Mouse (Mus musculus) stomach, postnatal 0 days (tissue): Measurements from ENCODE around the gene Snd1. TPM values are rescaled to one million over a fixed set of nuclear protein-coding genes. Genes with fewer than 3 reads are reported as not detected.

Experiments used
- ATAC-seq: fragments of 200-750 bp; cut with Nextera tagmentation; 2 replicates; pipeline ENCODE4 v1.8.0; 2017; ENCODE audit not compliant: low FRiP score, low TSS enrichment
- DNase-seq: peaks from one replicate; pipeline ENCODE4 v3.0.0-alpha.2; 2016; ENCODE audit warnings: low spot score
- H3K27ac ChIP-seq: fragments of 300-500 bp; sonication (generic); replicated peaks from 2 replicates; pipeline ENCODE4 v1.5.1; 2014; ENCODE audit warnings: mild to moderate bottlenecking, control low read depth
- H3K27me3 ChIP-seq: fragments of 300-500 bp; sonication (generic); 2 replicates; pipeline ENCODE4 v1.6.1; 2014; ENCODE audit warnings: low read length; ENCODE audit not compliant: control insufficient read depth, insufficient read depth
- H3K36me3 ChIP-seq: fragments of 300-500 bp; sonication (generic); 2 replicates; pipeline ENCODE4 v1.6.1; 2014; ENCODE audit warnings: low read length, mixed read lengths; ENCODE audit not compliant: control insufficient read depth, insufficient read depth
- H3K4me1 ChIP-seq: fragments of 300-500 bp; sonication (generic); replicated peaks from 2 replicates; pipeline ENCODE4 v1.6.1; 2014; ENCODE audit warnings: antibody characterized with exemption; ENCODE audit not compliant: control insufficient read depth, insufficient read depth
- H3K4me2 ChIP-seq: fragments of 300-500 bp; sonication (generic); replicated peaks from 2 replicates; pipeline ENCODE4 v1.6.1; 2014; ENCODE audit warnings: low read depth, mild to moderate bottlenecking, control low read depth, moderate library complexity
- H3K4me3 ChIP-seq: fragments of 300-500 bp; sonication (generic); 2 replicates; pipeline ENCODE4 v1.5.1; 2014; ENCODE audit warnings: low read depth, low read length, control low read depth
- H3K9ac ChIP-seq: fragments of 300-500 bp; sonication (generic); 2 replicates; pipeline ENCODE4 v1.6.1; 2014; ENCODE audit warnings: mild to moderate bottlenecking, low read length, control low read depth, mixed read lengths
- H3K9me3 ChIP-seq: fragments of 300-500 bp; sonication (generic); 2 replicates; pipeline ENCODE4 v1.6.1; 2016; ENCODE audit warnings: low read length; ENCODE audit not compliant: control insufficient read depth
- CTCF ChIP-seq: IDR thresholded peaks from 2 replicates; pipeline ENCODE4 v1.5.1; 2016; ENCODE audit warnings: antibody characterized with exemption, low read depth, mild to moderate bottlenecking, moderate library complexity
- EP300 ChIP-seq: optimal IDR thresholded peaks from 2 replicates; pipeline ENCODE3; 2016; ENCODE audit warnings: antibody characterized with exemption
- WGBS: fragments of 180-500 bp; shearing (Covaris S2); extraction: QIAGEN DNeasy Blood & Tissue Kit; methylation state at CpG from one replicate; pipeline ENCODE4 v1.1.7; 2014; 5-methylcytosine and 5-hydroxymethylcytosine counted together
- polyA plus RNA-seq: library from polyadenylated mRNA; unstranded; fragments of >200 nt; fragmentation: Nextera tagmentation; extraction: Ambion mirVana; gene quantifications from 2 replicates; pipeline ENCODE4 v1.2.1, GENCODE M21; 2015

Snd1 gene
- polyA plus RNA-seq, 1 experiment from 2014 or later = 81.3 TPM

DNA sequence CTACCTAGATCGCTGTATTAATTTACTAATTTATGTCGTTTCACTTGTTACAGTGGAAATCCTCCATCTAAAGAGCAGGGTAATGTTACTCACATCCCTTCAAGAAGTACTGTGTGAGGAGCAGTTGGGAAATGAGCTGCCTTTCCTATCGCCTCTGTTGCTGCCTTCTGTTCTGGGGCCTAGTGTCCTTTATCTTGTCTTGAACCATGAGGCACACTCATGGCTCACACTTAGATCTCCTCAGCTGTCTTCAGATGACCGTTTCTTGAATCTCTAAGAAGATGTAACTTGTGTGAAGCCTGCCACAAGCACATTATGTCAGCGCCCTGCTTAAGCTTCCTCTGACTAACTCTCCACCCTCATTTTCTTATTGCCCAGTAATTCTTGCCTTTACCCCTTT, 147.0 kb downstream of the Snd1 start:
- no peak for TF ChIP-seq EP300
- TF ChIP-seq CTCF = no peak
- DNase-seq (no peak), ATAC-seq (no peak)
- H3K4me3 ChIP-seq = no peak overlapping the region
- no peaks in the 10 kb centered on the region; the same call in 1 of the 2 replicates for H3K4me1 ChIP-seq
- 87% methylated on average over 5 of the region's 5 CpGs for WGBS
- 0 out of 2 replicates have a peak overlapping the region, but pooled peaks have one; percentile 4 for H3K27ac ChIP-seq
- no peaks in the 10 kb centered on the region for H3K36me3 ChIP-seq
- H3K9ac ChIP-seq = no peak overlapping the region
- H3K9me3 ChIP-seq = no peaks in the 10 kb centered on the region
- H3K27me3 ChIP-seq = no peaks in the 10 kb centered on the region
- H3K4me2 ChIP-seq = no peak overlapping the region

DNA sequence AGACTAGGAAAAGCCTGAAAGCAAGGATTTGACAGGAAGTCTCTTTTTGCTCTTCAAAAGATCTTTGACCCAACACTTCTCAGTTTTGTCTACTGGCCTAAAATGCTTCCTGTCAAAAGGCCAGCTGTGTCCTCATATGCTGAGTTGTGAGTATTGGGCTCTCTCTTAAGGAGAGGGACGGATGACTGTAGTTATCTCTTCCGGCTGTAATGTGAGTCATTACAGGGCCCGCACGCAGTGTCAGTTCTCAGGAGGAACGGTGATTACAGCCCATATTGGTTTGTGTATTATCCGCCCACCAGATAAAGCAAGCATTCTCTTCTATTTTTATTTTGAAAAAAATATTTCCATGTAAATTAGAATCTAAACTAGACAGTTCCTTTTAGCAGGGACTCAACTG, 147.6 kb downstream of the Snd1 start:
- Histone ChIP-seq H3K9ac (no peak overlapping the region), H3K9me3 (no peaks in the 10 kb centered on the region), H3K36me3 (no peaks in the 10 kb centered on the region), H3K27ac (0 out of 2 replicates have a peak overlapping the region, but pooled peaks have one; percentile 4), H3K4me3 (no peak overlapping the region), H3K4me1 (no peaks in the 10 kb centered on the region; the same call in 1 of the 2 replicates), H3K4me2 (no peak overlapping the region), H3K27me3 (no peaks in the 10 kb centered on the region)
- TF ChIP-seq EP300 (no peak), CTCF (no peak)
- no peak for DNase-seq
- 60% methylated on average over 6 of the region's 6 CpGs for WGBS
- no peak for ATAC-seq

DNA sequence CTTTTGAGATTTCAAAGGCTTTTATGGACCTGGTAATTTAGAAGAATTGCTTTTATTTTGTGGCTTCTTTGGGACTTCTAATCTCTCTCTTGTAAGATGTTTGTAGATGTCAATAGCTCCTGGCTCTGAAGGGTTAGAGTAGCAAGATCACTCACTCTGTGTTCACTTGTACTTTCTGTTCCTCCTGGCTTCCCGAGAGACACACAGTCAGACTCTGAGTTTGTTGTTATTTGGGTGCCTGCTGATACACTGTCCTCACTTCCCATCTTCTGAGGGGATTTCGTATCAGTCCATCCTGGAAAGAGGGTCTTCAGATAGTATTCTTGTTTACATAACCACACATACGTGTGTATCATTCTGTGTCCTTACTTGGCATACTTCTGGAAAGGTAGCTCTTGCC, 148.0 kb downstream of the Snd1 start:
- DNase-seq (no peak), ATAC-seq (no peak)
- Histone ChIP-seq H3K27ac (no peak overlapping the region), H3K9me3 (no peaks in the 10 kb centered on the region), H3K36me3 (no peaks in the 10 kb centered on the region), H3K4me3 (no peak overlapping the region), H3K4me2 (no peak overlapping the region), H3K27me3 (no peaks in the 10 kb centered on the region), H3K9ac (no peak overlapping the region), H3K4me1 (no peaks in the 10 kb centered on the region; the same call in 1 of the 2 replicates)
- TF ChIP-seq CTCF = no peak
- TF ChIP-seq EP300 = no peak
- 70% methylated on average over 3 of the region's 3 CpGs for WGBS

DNA sequence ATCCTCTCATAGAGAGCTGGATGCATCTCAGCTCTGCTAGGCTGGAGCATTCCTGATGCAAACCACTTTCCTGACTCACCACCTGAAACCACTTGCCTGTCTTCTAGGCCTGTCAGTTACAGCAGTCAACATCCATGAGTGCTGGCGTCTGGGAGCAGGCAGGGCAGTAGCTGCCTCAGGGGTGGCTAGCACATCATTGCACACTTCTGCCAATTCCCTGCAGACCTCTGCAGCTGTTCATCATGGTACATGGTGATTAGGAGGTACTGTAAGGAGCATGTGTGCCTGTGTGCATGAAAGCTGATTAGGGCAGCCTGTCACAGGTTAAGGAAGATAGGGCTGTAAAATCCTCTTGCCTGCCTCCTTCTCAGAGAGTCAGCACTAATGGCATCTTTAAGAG, 153.5 kb downstream of the Snd1 start:
- no peaks in the 10 kb centered on the region for H3K36me3 ChIP-seq
- H3K4me1 ChIP-seq = no peaks in the 10 kb centered on the region
- no peak for ATAC-seq
- DNase-seq = no peak
- 88% methylated on average over 1 of the region's 1 CpGs for WGBS
- H3K9me3 ChIP-seq = no peaks in the 10 kb centered on the region
- no peak overlapping the region for H3K27ac ChIP-seq
- no peak overlapping the region for H3K4me2 ChIP-seq
- no peak for TF ChIP-seq EP300
- no peak for TF ChIP-seq CTCF
- H3K4me3 ChIP-seq = no peak overlapping the region
- no peaks in the 10 kb centered on the region for H3K27me3 ChIP-seq
- no peak overlapping the region for H3K9ac ChIP-seq

DNA sequence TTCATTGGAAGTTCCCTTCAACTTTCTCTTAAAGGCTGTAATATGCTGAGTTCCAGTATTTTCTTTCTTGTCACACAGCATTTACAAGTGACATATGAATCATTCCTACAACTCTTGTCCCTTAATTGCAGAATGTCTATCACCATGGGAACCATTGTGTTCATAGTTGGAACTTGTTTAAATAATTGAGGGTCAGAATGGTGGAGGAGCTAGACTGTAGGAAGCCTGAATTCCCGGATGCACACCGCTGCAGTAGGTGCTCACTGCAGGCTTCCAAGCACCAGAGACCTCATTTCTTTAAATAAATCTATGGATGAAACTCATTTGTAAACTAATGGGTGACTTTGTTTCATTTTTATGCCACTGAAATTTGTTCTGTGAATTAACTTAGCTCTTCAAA, 154.9 kb downstream of the Snd1 start:
- no peak overlapping the region for H3K9ac ChIP-seq
- H3K27ac ChIP-seq = no peak overlapping the region
- ATAC-seq = no peak
- H3K36me3 ChIP-seq = no peaks in the 10 kb centered on the region
- TF ChIP-seq CTCF = no peak
- no peak for TF ChIP-seq EP300
- no peak for DNase-seq
- no peak overlapping the region for H3K4me3 ChIP-seq
- H3K27me3 ChIP-seq = no peaks in the 10 kb centered on the region
- no peaks in the 10 kb centered on the region for H3K4me1 ChIP-seq
- 41% methylated on average over 2 of the region's 2 CpGs for whole genome bisulfite sequencing
- no peak overlapping the region for H3K4me2 ChIP-seq
- H3K9me3 ChIP-seq = no peaks in the 10 kb centered on the region

DNA sequence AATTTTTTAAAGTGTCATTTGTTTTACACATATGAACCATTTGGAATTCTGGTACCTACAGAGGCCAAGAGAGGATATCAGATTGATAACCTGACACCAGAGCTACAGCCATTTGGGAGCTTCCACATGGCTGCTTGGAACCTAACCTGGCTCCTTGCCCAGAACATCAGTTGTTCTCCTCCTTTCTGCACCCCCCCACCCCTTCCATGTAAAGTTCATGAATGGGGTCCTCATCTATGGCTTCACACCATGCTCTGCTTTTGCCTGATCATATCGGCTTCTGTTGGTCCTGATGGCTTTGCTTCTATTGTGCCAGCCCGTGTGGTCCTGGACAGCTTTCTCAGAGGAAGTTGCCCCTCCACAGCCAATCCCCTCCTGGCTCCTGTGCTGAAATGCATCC, 156.0 kb downstream of the Snd1 start:
- H3K4me1 ChIP-seq = no peaks in the 10 kb centered on the region
- no peak for DNase-seq
- H3K9ac ChIP-seq = no peak overlapping the region
- no peak overlapping the region for H3K4me2 ChIP-seq
- H3K27me3 ChIP-seq = no peaks in the 10 kb centered on the region
- no peaks in the 10 kb centered on the region for H3K36me3 ChIP-seq
- no peak for TF ChIP-seq CTCF
- no peak for TF ChIP-seq EP300
- 78% methylated on average over 2 of the region's 2 CpGs for WGBS
- H3K4me3 ChIP-seq = no peak overlapping the region
- ATAC-seq = no peak
- H3K27ac ChIP-seq = no peak overlapping the region
- no peaks in the 10 kb centered on the region for H3K9me3 ChIP-seq
